Mouse (Mus musculus): ENCODE data around the gene Crybg1. TPM values are rescaled to one million over a fixed set of nuclear protein-coding genes. Genes with fewer than 3 reads are reported as not detected.
A peak's percentile ranks its signal among the peaks of the same experiment; 100 is the strongest.

The Crybg1 gene
- polyA plus RNA-seq, 1 experiment: 1.3 TPM

- peak overlapping the region; percentile 93 for H3K4me3 ChIP-seq (ENCODE audit: insufficient read depth, low read depth, low read length)
- H3K27ac ChIP-seq (replicated peaks; ENCODE audit: low read depth, low read length): no peak overlapping the region
- no peaks in the 10 kb centered on the region; the same call in 1 of the 2 replicates for H3K4me1 ChIP-seq (ENCODE audit: control insufficient read depth, insufficient read depth, insufficient read length, low read length)
These were observed 144.4 kb downstream of the Crybg1 start for GRCm38 (mm10) chr10:44004221-44004751.

GRCm38 (mm10) chr10:44003551-44004151 is 145.0 kb downstream of the Crybg1 start:
- H3K4me3 ChIP-seq (ENCODE audit: insufficient read depth, low read depth, low read length): peak overlapping the region; percentile 93
- no peaks in the 10 kb centered on the region; the same call in 1 of the 2 replicates for H3K4me1 ChIP-seq (ENCODE audit: control insufficient read depth, insufficient read depth, insufficient read length, low read length)
- H3K27ac ChIP-seq (replicated peaks; ENCODE audit: low read depth, low read length): peak overlapping the region; percentile 92

- Histone ChIP-seq H3K4me3 (ENCODE audit: insufficient read depth, low read depth, low read length) (peak overlapping the region; percentile 93), H3K4me1 (ENCODE audit: control insufficient read depth, insufficient read depth, insufficient read length, low read length) (no peaks in the 10 kb centered on the region; the same call in 1 of the 2 replicates), H3K27ac (replicated peaks; ENCODE audit: low read depth, low read length) (peak overlapping the region; percentile 92)
These were observed 145.6 kb downstream of the Crybg1 start for GRCm38 (mm10) chr10:44002995-44003524.

- H3K4me3 ChIP-seq (ENCODE audit: insufficient read depth, low read depth, low read length): peak overlapping the region; percentile 42
These were observed 146.4 kb downstream of the Crybg1 start for GRCm38 (mm10) chr10:44002004-44002940.

GRCm38 (mm10) chr10:44000156-44000865 is 148.3 kb downstream of the Crybg1 start:
- H3K4me1 ChIP-seq (ENCODE audit: control insufficient read depth, insufficient read depth, insufficient read length, low read length): peaks cover 4% of the 10 kb centered on the region; the same call in 1 of the 2 replicates

More at GRCm38 (mm10) chr10:44002004-44002940, 146.4 kb downstream of the Crybg1 start:
- peaks cover 1% of the 10 kb centered on the region; the same call in 1 of the 2 replicates for H3K4me1 ChIP-seq (ENCODE audit: control insufficient read depth, insufficient read depth, insufficient read length, low read length)
- H3K27ac ChIP-seq (replicated peaks; ENCODE audit: low read depth, low read length): no peak overlapping the region

GRCm38 (mm10) chr10:43998503-43999082 is 150.1 kb downstream of the Crybg1 start:
- no peak overlapping the region for H3K4me3 ChIP-seq (ENCODE audit: insufficient read depth, low read depth, low read length)
- no peak overlapping the region for H3K27ac ChIP-seq (replicated peaks; ENCODE audit: low read depth, low read length)
- peaks cover 6% of the 10 kb centered on the region for H3K4me1 ChIP-seq (ENCODE audit: control insufficient read depth, insufficient read depth, insufficient read length, low read length)

More at GRCm38 (mm10) chr10:44000156-44000865, 148.3 kb downstream of the Crybg1 start:
- Histone ChIP-seq H3K4me3 (ENCODE audit: insufficient read depth, low read depth, low read length) (no peak overlapping the region), H3K27ac (replicated peaks; ENCODE audit: low read depth, low read length) (no peak overlapping the region)

- H3K4me1 ChIP-seq (ENCODE audit: control insufficient read depth, insufficient read depth, insufficient read length, low read length): peaks cover 6% of the 10 kb centered on the region
- no peak overlapping the region for H3K4me3 ChIP-seq (ENCODE audit: insufficient read depth, low read depth, low read length)
- H3K27ac ChIP-seq (replicated peaks; ENCODE audit: low read depth, low read length): no peak overlapping the region
These were observed 150.6 kb downstream of the Crybg1 start for GRCm38 (mm10) chr10:43998023-43998422.

- H3K27ac ChIP-seq (replicated peaks; ENCODE audit: low read depth, low read length): no peak overlapping the region; the same call in 1 of the 2 replicates
- H3K4me3 ChIP-seq (ENCODE audit: insufficient read depth, low read depth, low read length): no peak overlapping the region
- peaks cover 6% of the 10 kb centered on the region for H3K4me1 ChIP-seq (ENCODE audit: control insufficient read depth, insufficient read depth, insufficient read length, low read length)
These were observed 151.4 kb downstream of the Crybg1 start for GRCm38 (mm10) chr10:43997276-43997675.

GRCm38 (mm10) chr10:43995858-43996650 is 152.6 kb downstream of the Crybg1 start:
- H3K4me1 ChIP-seq (ENCODE audit: control insufficient read depth, insufficient read depth, insufficient read length, low read length): peaks cover 6% of the 10 kb centered on the region
- H3K27ac ChIP-seq (replicated peaks; ENCODE audit: low read depth, low read length): peak overlapping the region; percentile 54; the same call in 1 of the 2 replicates
- no peak overlapping the region; the same call in 1 of the 2 replicates for H3K4me3 ChIP-seq (ENCODE audit: insufficient read depth, low read depth, low read length)

GRCm38 (mm10) chr10:43993198-43993597 is 155.5 kb downstream of the Crybg1 start:
- Histone ChIP-seq H3K27ac (replicated peaks; ENCODE audit: low read depth, low read length) (no peak overlapping the region), H3K4me1 (ENCODE audit: control insufficient read depth, insufficient read depth, insufficient read length, low read length) (peaks cover 6% of the 10 kb centered on the region), H3K4me3 (ENCODE audit: insufficient read depth, low read depth, low read length) (no peak overlapping the region)

GRCm38 (mm10) chr10:43992506-43992905 is 156.1 kb downstream of the Crybg1 start:
- no peak overlapping the region for H3K27ac ChIP-seq (replicated peaks; ENCODE audit: low read depth, low read length)
- H3K4me1 ChIP-seq (ENCODE audit: control insufficient read depth, insufficient read depth, insufficient read length, low read length): peaks cover 6% of the 10 kb centered on the region
- no peak overlapping the region for H3K4me3 ChIP-seq (ENCODE audit: insufficient read depth, low read depth, low read length)

GRCm38 (mm10) chr10:43991268-43991667 is 157.4 kb downstream of the Crybg1 start:
- H3K27ac ChIP-seq (replicated peaks; ENCODE audit: low read depth, low read length): no peak overlapping the region
- H3K4me3 ChIP-seq (ENCODE audit: insufficient read depth, low read depth, low read length): no peak overlapping the region
- peaks cover 3% of the 10 kb centered on the region for H3K4me1 ChIP-seq (ENCODE audit: control insufficient read depth, insufficient read depth, insufficient read length, low read length)

GRCm38 (mm10) chr10:43983866-43984265 is 164.8 kb downstream of the Crybg1 start:
- H3K4me1 ChIP-seq (ENCODE audit: control insufficient read depth, insufficient read depth, insufficient read length, low read length): no peaks in the 10 kb centered on the region; the same call in 1 of the 2 replicates
- H3K4me3 ChIP-seq (ENCODE audit: insufficient read depth, low read depth, low read length): no peak overlapping the region
- no peak overlapping the region for H3K27ac ChIP-seq (replicated peaks; ENCODE audit: low read depth, low read length)

All from brown adipose tissue, adult 24 weeks (tissue).